Mouse (Mus musculus) lung, embryonic 14.5 days (tissue): Measurements from ENCODE around the gene Lpar1. TPM values are rescaled to one million over a fixed set of nuclear protein-coding genes. Genes with fewer than 3 reads are reported as not detected.

Experiments
- ATAC-seq: fragments of 200-750 bp; cut with Nextera tagmentation; 2 replicates; pipeline ENCODE4 v1.8.0; 2017; ENCODE audit warnings: mild to moderate bottlenecking, moderate TSS enrichment, moderate library complexity; ENCODE audit not compliant: insufficient read depth
- DNase-seq: peaks from one replicate; pipeline ENCODE4 v3.0.0-alpha.2; 2015
- H3K27ac ChIP-seq: fragments of 300-500 bp; sonication (generic); 2 replicates; pipeline ENCODE4 v1.5.1; 2014; ENCODE audit warnings: low read depth, mild to moderate bottlenecking, moderate library complexity
- H3K27me3 ChIP-seq: fragments of 300-500 bp; sonication (generic); 2 replicates; pipeline ENCODE4 v1.6.1; 2014; ENCODE audit warnings: low read length, control low read depth; ENCODE audit not compliant: insufficient read depth
- H3K36me3 ChIP-seq: fragments of 300-500 bp; sonication (generic); 2 replicates; pipeline ENCODE4 v1.6.1; 2014; ENCODE audit warnings: control low read depth; ENCODE audit not compliant: insufficient read depth
- H3K4me1 ChIP-seq: fragments of 300-500 bp; sonication (generic); 2 replicates; pipeline ENCODE4 v1.6.1; 2014; ENCODE audit warnings: antibody characterized with exemption, control low read depth; ENCODE audit not compliant: insufficient read depth
- H3K4me2 ChIP-seq: fragments of 300-500 bp; sonication (generic); 2 replicates; pipeline ENCODE4 v1.6.1; 2014; ENCODE audit warnings: mild to moderate bottlenecking
- H3K4me3 ChIP-seq: fragments of 300-500 bp; sonication (generic); 2 replicates; pipeline ENCODE4 v1.5.1; 2014; ENCODE audit warnings: low read depth, low read length
- H3K9ac ChIP-seq: fragments of 300-500 bp; sonication (generic); 2 replicates; pipeline ENCODE4 v1.6.1; 2014
- H3K9me3 ChIP-seq: fragments of 300-500 bp; sonication (generic); 2 replicates; pipeline ENCODE4 v1.6.1; 2016; ENCODE audit warnings: low read depth, low read length, control low read depth
- CTCF ChIP-seq: IDR thresholded peaks from 2 replicates; pipeline ENCODE4 v1.5.1; 2016; ENCODE audit warnings: antibody characterized with exemption, low read depth
- WGBS: fragments of 180-500 bp; shearing (Covaris S2); extraction: QIAGEN DNeasy Blood & Tissue Kit; methylation state at CpG from one replicate; pipeline ENCODE4 v1.1.7; 2014; 5-methylcytosine and 5-hydroxymethylcytosine counted together
- polyA plus RNA-seq: library from polyadenylated mRNA; unstranded; fragments of >200 nt; fragmentation: Nextera tagmentation; extraction: Ambion mirVana; gene quantifications from 2 replicates; pipeline ENCODE4 v1.2.1, GENCODE M21; 2014

The Lpar1 gene
- polyA plus RNA-seq, 1 experiment from 2014 or later, result 30.3 TPM

DNA sequence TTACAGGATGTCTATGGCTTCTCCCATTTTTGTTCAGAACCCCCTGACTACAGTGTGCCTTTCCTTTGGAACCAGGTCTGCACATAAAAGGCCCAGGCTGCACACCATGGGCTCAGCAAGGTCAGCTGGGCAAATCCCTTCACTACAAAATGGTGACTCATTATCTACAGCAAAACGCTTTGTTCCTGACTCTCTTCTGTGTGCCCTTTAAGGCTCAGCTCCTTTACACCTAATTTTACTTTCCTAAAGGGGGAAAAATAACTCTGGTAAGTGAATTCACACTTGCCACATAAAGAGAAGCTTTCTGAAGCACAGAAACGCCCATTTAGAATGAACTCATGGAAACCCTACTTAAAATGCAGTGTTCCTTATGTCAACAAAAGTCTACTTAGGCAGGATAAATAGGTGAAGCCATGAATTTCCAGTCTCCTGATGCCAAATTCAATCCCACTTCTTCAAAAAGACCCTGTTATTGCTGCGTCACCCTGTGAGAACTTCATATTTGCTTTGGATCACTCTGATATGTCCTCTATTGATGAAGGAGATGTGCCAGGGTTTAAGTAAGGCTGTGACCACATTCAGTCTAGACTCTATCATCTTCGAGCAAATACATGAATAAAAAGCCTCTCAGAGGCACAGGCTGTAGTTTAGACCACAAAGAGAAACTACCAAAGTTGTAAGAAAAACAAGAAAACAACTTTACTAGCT, 82.3 kb downstream of the Lpar1 start:
- ATAC-seq (no peak), DNase-seq (no peak)
- Histone ChIP-seq H3K4me3 (no peak overlapping the region), H3K27ac (no peak overlapping the region), H3K4me2 (no peak overlapping the region), H3K36me3 (no peaks in the 10 kb centered on the region), H3K4me1 (no peaks in the 10 kb centered on the region), H3K9me3 (no peaks in the 10 kb centered on the region), H3K9ac (no peak overlapping the region), H3K27me3 (no peaks in the 10 kb centered on the region)
- no peak for TF ChIP-seq CTCF
- WGBS, result 64% methylated on average over 4 of the region's 4 CpGs

DNA sequence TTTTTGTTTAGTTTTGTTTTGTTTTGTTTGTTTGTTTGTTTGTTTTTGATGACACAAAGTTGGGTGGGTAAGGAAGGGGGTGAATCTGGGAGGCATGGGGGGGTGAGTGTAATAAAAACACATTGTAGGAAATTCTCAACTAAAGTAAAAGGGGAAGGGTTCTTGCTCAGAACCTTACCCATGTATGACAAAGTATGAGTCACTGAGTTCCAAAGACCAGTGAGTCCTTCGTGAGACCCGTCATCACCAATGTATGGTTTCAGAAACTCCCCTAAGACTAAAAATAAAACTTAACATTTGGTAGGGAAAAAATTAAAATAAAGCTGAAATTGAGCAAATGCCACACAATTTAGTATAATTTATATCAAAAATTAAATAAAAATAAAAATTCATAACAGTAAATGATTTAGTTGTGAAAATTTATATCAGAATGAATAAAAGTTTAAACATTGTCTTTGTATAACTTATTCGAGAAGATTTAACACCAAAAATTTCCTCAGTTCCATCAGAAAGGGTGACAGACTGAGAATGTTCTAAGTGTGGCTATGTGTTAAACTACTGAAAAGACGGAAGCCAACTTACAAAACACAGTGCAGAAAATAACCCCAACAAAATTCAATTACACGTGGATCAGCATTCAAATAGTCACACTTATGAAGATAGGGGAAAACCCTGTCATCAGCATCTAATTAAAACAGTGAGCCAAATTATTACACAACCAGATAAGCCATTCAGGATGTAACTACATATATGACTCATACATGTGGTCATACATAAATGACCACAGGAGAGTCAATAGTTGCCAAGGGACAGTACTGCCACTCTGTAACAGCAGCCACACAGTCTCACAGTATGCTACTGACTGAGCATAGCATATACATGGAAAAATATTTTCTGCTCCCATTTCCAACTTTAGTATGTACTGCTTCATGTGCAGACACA, 83.8 kb downstream of the Lpar1 start:
- WGBS, result 83% methylated on average over 5 of the region's 5 CpGs
- Histone ChIP-seq H3K9ac (no peak overlapping the region), H3K27me3 (no peaks in the 10 kb centered on the region), H3K27ac (no peak overlapping the region), H3K4me3 (no peak overlapping the region), H3K4me2 (no peak overlapping the region), H3K36me3 (no peaks in the 10 kb centered on the region), H3K4me1 (no peaks in the 10 kb centered on the region), H3K9me3 (no peaks in the 10 kb centered on the region)
- no peak for TF ChIP-seq CTCF
- ATAC-seq, result no peak
- DNase-seq, result no peak

GRCm38 (mm10) chr4:58469035-58469434, 84.7 kb downstream of the Lpar1 start:
- Histone ChIP-seq H3K4me2 (no peak overlapping the region), H3K4me1 (no peaks in the 10 kb centered on the region), H3K4me3 (no peak overlapping the region), H3K36me3 (no peaks in the 10 kb centered on the region), H3K9me3 (no peaks in the 10 kb centered on the region), H3K27me3 (no peaks in the 10 kb centered on the region), H3K9ac (no peak overlapping the region), H3K27ac (no peak overlapping the region)
- no peak for TF ChIP-seq CTCF
- DNase-seq (peak; percentile 6), ATAC-seq (no peak)
- 73% methylated on average over 7 of the region's 7 CpGs for WGBS

- Histone ChIP-seq H3K9ac (no peak overlapping the region), H3K27me3 (no peaks in the 10 kb centered on the region), H3K27ac (no peak overlapping the region), H3K4me2 (no peak overlapping the region), H3K4me3 (no peak overlapping the region), H3K9me3 (no peaks in the 10 kb centered on the region), H3K36me3 (no peaks in the 10 kb centered on the region), H3K4me1 (no peaks in the 10 kb centered on the region)
- ATAC-seq (no peak), DNase-seq (no peak)
- 89% methylated on average over 5 of the region's 5 CpGs for WGBS
- TF ChIP-seq CTCF, result no peak
Measured at GRCm38 (mm10) chr4:58465586-58465985, 88.1 kb downstream of the Lpar1 start.

GRCm38 (mm10) chr4:58464390-58465164, 89.1 kb downstream of the Lpar1 start:
- Histone ChIP-seq H3K4me3 (no peak overlapping the region), H3K27ac (no peak overlapping the region), H3K4me1 (no peaks in the 10 kb centered on the region), H3K27me3 (no peaks in the 10 kb centered on the region), H3K4me2 (no peak overlapping the region), H3K36me3 (no peaks in the 10 kb centered on the region), H3K9ac (no peak overlapping the region), H3K9me3 (no peaks in the 10 kb centered on the region)
- TF ChIP-seq CTCF, result no peak
- DNase-seq, result no peak
- WGBS, result 89% methylated on average over 13 of the region's 13 CpGs
- ATAC-seq, result no peak

- Histone ChIP-seq H3K4me1 (no peaks in the 10 kb centered on the region), H3K9me3 (no peaks in the 10 kb centered on the region), H3K36me3 (no peaks in the 10 kb centered on the region), H3K27ac (no peak overlapping the region), H3K27me3 (no peaks in the 10 kb centered on the region), H3K4me3 (no peak overlapping the region), H3K4me2 (no peak overlapping the region), H3K9ac (no peak overlapping the region)
- ATAC-seq, result no peak
- WGBS, result 64% methylated on average over 5 of the region's 5 CpGs
- DNase-seq, result no peak
- TF ChIP-seq CTCF, result no peak
Measured at GRCm38 (mm10) chr4:58462990-58463389, 90.7 kb downstream of the Lpar1 start.
